Mouse (Mus musculus): ENCODE data around the gene Bcl7a.

Gene Bcl7a

GRCm38 (mm10) chr5:123416149-123416548 lies 72.5 kb downstream of the Bcl7a start:
- no peak for DNase-seq (ENCODE audit: low read depth, low spot score)

DNA sequence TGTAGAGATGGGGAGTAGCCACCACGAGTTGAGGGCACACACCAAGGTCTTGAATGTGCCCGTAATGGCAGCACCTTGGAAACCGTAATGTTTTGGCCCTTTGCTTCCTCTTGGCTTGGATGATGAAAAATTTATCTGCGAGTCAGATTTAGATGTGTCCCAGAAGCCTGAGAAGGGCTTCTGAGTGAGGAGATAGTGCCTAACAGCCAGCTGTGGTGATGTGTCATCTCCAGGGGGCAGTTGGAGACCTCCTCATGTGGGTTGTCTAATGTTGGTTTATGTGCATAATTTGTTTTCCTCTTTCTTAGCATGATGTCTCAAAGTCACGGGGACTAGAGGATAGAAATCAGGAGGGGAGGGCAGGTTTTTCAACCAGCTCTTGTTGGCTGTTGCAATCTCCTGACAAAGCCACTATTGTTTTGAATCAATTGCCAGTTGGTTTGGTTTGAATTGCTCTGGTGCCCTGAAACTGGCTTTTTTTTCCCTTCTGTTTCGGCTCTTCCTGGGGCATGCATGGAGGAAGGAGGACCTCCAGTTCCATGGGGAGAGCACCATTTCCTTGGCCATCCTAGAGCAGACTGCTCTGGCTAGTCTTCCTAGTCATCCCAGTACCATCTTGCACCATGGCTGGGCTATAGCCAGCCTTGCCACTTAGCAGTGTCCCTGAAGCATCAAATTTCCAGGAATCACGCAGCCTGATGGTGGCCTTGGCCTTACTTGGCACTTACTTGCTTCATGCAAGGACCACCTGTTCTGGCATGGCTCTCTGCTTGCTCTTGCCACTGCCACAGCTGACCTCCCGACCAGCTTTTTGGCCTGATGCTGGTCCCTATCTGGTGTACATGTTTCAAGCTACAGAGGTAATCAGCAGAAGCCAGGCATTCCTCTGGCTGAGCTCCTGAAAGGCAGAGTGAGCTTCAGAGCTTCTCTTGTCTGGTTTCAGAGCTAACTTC lies 73.2 kb downstream of the Bcl7a start:
- peak; percentile 80 for DNase-seq (ENCODE audit: low read depth, low spot score)

DNA sequence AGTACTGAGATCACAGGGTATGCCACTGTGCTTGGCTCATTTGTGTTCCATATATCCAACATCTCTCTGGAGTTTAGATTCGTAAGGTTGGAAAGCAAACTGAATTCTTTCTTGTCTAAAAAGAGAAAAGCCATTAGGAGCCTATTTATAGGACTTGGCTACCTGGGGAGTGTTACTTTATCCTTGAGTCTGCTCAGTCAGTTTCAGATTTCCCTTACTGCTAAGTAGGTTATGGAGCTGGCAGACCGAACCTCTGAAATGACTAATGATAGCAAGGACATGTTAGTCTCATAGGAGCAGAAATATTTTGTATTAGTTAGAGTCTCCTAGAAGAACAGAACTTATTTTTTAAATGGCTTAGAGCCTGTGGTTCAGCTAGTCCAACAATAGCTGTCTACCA lies 80.3 kb downstream of the Bcl7a start:
- DNase-seq (ENCODE audit: low read depth, low spot score) = peak; percentile 84

Data from brain, adult 2 months (tissue).